Mouse (Mus musculus): ENCODE results near the gene Repin1. TPM values are rescaled to one million over a fixed set of nuclear protein-coding genes. Genes with fewer than 3 reads are reported as not detected.

The Repin1 gene
- polyA plus RNA-seq, 1 experiment, result 15.3 TPM

DNA sequence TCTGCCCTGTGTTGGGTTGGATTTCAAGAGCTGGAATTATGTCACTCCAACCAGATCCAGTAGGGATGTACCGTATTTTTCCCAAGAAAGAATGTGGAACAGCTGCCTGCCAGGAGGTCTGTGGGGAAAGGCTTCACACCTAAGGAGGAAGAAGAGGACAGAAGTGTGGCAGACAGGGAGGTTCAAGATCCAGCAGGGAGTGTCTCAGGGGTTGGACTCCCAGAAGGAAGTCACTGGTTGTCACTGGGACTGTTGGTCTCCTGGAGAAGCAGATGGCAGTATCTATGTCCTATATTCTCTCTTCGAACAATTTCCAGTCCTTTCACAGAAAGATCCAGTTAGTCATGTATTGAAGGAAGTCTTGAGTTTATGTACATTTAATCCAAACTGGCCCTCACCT is 53.9 kb downstream of the Repin1 start:
- TF ChIP-seq TCF12 (IDR thresholded peaks at IDR 0.05; ENCODE audit: insufficient read depth, poor library complexity, severe bottlenecking) (no peak), USF1 (IDR thresholded peaks at IDR 0.05; ENCODE audit: low read depth) (no peak), E2F4 (IDR thresholded peaks at IDR 0.05; ENCODE audit: insufficient read depth) (no peak), POLR2A (IDR thresholded peaks at IDR 0.05; ENCODE audit: insufficient read length, low read depth) (no peak), POLR2AphosphoS2 (IDR thresholded peaks at IDR 0.05; ENCODE audit: insufficient read length, low read depth) (no peak), MYOD1 (IDR thresholded peaks at IDR 0.05; ENCODE audit: control insufficient read depth in 1 of 3, insufficient read length in 2 of 3, low read depth in 2 of 3) (no peak), MAX (IDR thresholded peaks at IDR 0.05; ENCODE audit: low read depth) (no peak), TCF3 (IDR thresholded peaks at IDR 0.05; ENCODE audit: insufficient read length, low read depth) (no peak), MYOG (IDR thresholded peaks at IDR 0.05; ENCODE audit: control insufficient read depth in 1 of 3, insufficient read depth in 1 of 3, insufficient read length in 2 of 3, low read depth in 2 of 3) (no peak), CEBPB (IDR thresholded peaks at IDR 0.05; ENCODE audit: insufficient read depth, poor library complexity, severe bottlenecking) (no peak), REST (IDR thresholded peaks at IDR 0.05; ENCODE audit: insufficient read depth, insufficient read length) (no peak), SRF (IDR thresholded peaks at IDR 0.05; ENCODE audit: control insufficient read depth, insufficient read length, low read depth) (no peak)
- Histone ChIP-seq H3K27me3 (ENCODE audit: control insufficient read depth, insufficient read depth, insufficient read length) (peaks cover 6% of the 10 kb centered on the region), H3K36me3 (ENCODE audit: control insufficient read depth, insufficient read depth) (no peaks in the 10 kb centered on the region), H3K79me2 (ENCODE audit: control insufficient read depth, insufficient read depth) (no peaks in the 10 kb centered on the region), H3K4me3 (no peak overlapping the region), H3K4me2 (ENCODE audit: low read depth) (no peak overlapping the region), H3ac (ENCODE audit: control insufficient read depth, insufficient read length) (no peak overlapping the region)

Other genes with a start within 250 kb of the Repin1 start
- gene Krba1, start 198.3 kb upstream of the Repin1 start, polyA plus RNA-seq (2012; fragmentation: generic; extraction: Trizol), result 2.6 TPM
- gene Zfp467, start 148.1 kb upstream of the Repin1 start, polyA plus RNA-seq (2012; fragmentation: generic; extraction: Trizol), result 1.7 TPM
- 2.5 TPM for gene Sspo, start 145.7 kb upstream of the Repin1 start, polyA plus RNA-seq (2012; fragmentation: generic; extraction: Trizol)
- gene Atp6v0e2, start 56.3 kb upstream of the Repin1 start, polyA plus RNA-seq (2012; fragmentation: generic; extraction: Trizol), result 5.1 TPM
- 10.0 TPM for gene Lrrc61, start 39.1 kb upstream of the Repin1 start, polyA plus RNA-seq (2012; fragmentation: generic; extraction: Trizol)
- gene Rarres2, start 21.1 kb upstream of the Repin1 start, polyA plus RNA-seq (2012; fragmentation: generic; extraction: Trizol), result 0.17 TPM
- not detected for gene Gm45021, start 4.3 kb upstream of the Repin1 start, polyA plus RNA-seq (2012; fragmentation: generic; extraction: Trizol)
- 1.5 TPM for gene Gm44965, start 58 bp downstream of the Repin1 start, polyA plus RNA-seq (2012; fragmentation: generic; extraction: Trizol)
- 4.1 TPM for gene Zfp775, start 8.2 kb downstream of the Repin1 start, polyA plus RNA-seq (2012; fragmentation: generic; extraction: Trizol)
- gene AI854703, start 32.9 kb downstream of the Repin1 start, polyA plus RNA-seq (2012; fragmentation: generic; extraction: Trizol), result 0.01 TPM
- gene Gimap8, start 53.4 kb downstream of the Repin1 start, polyA plus RNA-seq (2012; fragmentation: generic; extraction: Trizol), result 0.01 TPM
- 0.42 TPM for gene Gimap9, start 82.2 kb downstream of the Repin1 start, polyA plus RNA-seq (2012; fragmentation: generic; extraction: Trizol)
- not detected for gene Gimap4, start 90.7 kb downstream of the Repin1 start, polyA plus RNA-seq (2012; fragmentation: generic; extraction: Trizol)
- gene Gimap6, start 114.3 kb downstream of the Repin1 start, polyA plus RNA-seq (2012; fragmentation: generic; extraction: Trizol), result not detected
- not detected for gene Gm28053, start 124.7 kb downstream of the Repin1 start, polyA plus RNA-seq (2012; fragmentation: generic; extraction: Trizol)
- not detected for gene Gimap7, start 124.7 kb downstream of the Repin1 start, polyA plus RNA-seq (2012; fragmentation: generic; extraction: Trizol)
- not detected for gene Gimap1, start 145.2 kb downstream of the Repin1 start, polyA plus RNA-seq (2012; fragmentation: generic; extraction: Trizol)
- gene Gimap5, start 152.3 kb downstream of the Repin1 start, polyA plus RNA-seq (2012; fragmentation: generic; extraction: Trizol), result not detected
- gene Gimap3, start 177.0 kb downstream of the Repin1 start, polyA plus RNA-seq (2012; fragmentation: generic; extraction: Trizol), result not detected
- gene Tmem176a, start 247.0 kb downstream of the Repin1 start, polyA plus RNA-seq (2012; fragmentation: generic; extraction: Trizol), result 3.0 TPM
- 9.9 TPM for gene Tmem176b, start 247.6 kb downstream of the Repin1 start, polyA plus RNA-seq (2012; fragmentation: generic; extraction: Trizol)